Mouse (Mus musculus) liver, embryonic 15.5 days (tissue): Measurements from ENCODE around the gene Wnt8b. TPM values are rescaled to one million over a fixed set of nuclear protein-coding genes. Genes with fewer than 3 reads are reported as not detected.

Experiments used
- polyA plus RNA-seq: library from polyadenylated mRNA; unstranded; fragments of >200 nt; fragmentation: Nextera tagmentation; extraction: Ambion mirVana; gene quantifications from 2 replicates; pipeline ENCODE4 v1.2.1, GENCODE M21; 2015

The Wnt8b gene
- polyA plus RNA-seq, 1 experiment from 2014 or later, result not detected

Other genes with a start within 250 kb of the Wnt8b start
- gene Scd2, start 199.8 kb upstream of the Wnt8b start, polyA plus RNA-seq, result 108 and 124 TPM in 2 replicates
- gene Scd4, start 160.4 kb upstream of the Wnt8b start, polyA plus RNA-seq, result 0.03 TPM in 1 of 2 replicates, not detected in the other
- gene Scd1, start 85.6 kb upstream of the Wnt8b start, polyA plus RNA-seq, result 17.6 and 17.8 TPM in 2 replicates
- 0.25 and 0.43 TPM in 2 replicates for gene Sec31b, start 52.4 kb downstream of the Wnt8b start, polyA plus RNA-seq
- not detected in 2 replicates for gene Gm20538, start 59.4 kb downstream of the Wnt8b start, polyA plus RNA-seq
- 297 and 311 TPM in 2 replicates for gene Ndufb8, start 62.0 kb downstream of the Wnt8b start, polyA plus RNA-seq
- gene Hif1an, start 69.4 kb downstream of the Wnt8b start, polyA plus RNA-seq, result 9.9 and 11.3 TPM in 2 replicates